Mouse (Mus musculus): ENCODE measurements around the gene Ccdc136.
"Not testable (repeated sequence)": the region's sequence is repeated elsewhere in the genome, so short reads cannot be mapped to it uniquely, and the experiment has no call there.

Gene Ccdc136

DNA sequence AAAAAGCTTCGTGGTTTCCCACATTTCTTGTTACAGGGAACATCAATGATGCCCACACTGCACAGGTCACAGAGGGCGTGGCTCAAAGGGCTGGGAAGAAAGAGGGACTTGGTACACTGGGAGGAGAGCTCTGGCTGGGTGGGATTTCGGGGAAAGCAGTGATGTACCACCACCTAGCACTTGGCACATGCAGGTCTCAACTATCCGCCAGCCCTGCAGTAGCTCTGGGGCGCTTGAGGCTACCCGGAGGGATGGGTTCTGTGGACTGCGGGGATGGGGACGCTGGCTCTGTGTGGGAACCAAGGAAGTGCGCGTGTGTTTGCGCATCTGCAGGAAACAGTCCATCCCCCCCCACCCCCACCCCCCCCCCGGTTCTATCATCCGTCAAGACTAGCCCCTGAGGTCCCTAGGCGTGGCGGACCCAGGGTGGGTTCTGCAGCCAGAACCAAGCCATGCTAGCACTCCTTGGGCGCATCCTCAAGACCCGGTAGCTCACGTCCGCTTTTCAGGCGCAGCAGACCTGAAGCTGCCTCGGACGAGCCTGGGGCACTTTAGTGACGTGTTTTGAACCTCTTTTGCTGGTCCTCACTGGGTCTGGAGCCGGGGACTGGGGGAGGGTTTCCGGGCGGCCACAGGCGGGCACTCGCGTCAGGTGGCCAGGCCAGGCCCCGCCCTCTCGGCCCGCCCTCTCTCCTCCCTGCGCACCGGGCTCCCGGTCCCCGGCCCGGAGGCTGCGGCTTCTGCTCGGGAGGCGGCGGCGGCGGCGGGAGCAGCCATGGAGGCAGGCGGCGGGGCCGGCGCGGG lies at the start of gene Ccdc136:
Ccdc136 (plus strand) TSS at position 400 of the 804 bp plus-strand sequence.
- in situ Hi-C loops (cut with MboI, MseI) = no loop called here

DNA sequence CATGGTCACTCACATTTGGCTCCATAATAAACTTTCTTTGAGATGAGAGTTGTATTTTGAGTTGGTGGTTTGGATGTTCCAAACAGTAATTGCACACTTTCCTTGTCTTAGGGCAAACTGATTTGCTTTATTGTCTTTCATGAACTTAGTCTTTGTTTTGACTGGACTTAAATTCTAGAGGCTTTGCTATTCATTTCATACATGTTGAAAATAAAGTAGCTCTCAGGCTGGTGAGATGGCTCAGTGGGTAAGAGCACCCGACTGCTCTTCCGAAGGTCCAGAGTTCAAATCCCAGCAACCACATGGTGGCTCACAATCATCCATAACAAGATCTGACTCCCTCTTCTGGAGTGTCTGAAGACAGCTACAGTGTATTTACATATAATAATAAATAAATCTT lies 49.6 kb upstream of the Ccdc136 start:
- in situ Hi-C loops (cut with MboI, MseI) = not testable (repeated sequence)

DNA sequence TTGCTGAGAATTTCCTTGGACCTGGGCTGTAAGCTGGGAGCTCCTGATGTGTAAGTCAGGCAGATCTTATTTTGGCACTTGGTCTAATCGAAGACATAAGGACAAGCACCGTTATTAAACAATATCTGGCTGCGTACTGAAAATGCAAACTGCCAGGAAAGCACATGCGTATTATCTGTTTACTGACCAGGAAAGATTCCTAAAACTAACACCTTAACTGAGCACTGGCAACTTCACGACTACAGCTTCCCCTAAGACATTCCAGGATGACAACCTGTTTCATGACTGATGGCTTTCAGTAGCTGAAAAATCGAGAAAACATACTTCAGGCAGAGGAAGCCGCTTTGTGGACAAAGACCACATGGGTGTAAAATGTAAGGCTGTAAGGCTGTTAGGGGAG lies 48.9 kb upstream of the Ccdc136 start:
- in situ Hi-C loops (cut with MboI, MseI) = no loop called here

DNA sequence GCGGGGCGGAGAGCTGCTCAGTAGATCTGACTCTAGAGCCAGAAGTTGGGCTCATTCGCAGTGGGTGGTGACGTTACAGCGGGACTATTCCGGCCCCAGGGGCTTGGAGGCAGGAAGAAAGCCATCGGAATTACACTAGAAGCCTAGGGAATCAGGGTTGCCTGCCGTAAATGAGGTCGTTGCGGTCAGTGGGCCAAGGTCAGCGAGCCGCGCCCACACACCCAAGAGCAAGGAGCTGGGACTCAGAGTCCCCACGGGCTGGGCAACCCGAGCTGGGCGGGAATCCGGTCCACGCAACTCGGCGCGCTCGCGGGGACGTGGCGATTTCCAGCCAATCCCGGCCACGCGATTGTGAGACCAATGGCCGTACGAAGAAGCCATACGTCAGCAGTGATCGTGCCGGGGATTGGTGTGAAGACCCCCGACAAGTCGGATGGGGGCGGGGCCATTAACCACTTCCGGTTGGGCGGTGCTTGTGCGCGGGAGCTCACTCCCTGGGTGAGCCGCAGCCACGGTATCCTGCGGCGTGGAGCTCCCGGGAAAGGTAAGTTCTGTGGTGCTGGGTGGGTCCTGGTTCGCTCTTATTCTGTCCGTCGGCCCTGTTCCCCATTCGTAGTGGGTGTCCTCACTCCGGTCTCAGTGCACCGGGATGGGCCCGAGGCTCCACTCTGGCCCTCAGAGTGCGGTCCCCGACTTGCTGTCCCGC lies 48.3 kb upstream of the Ccdc136 start, which contains the start of gene Calu:
Calu (plus strand) TSS at position 405 of the 706 bp plus-strand sequence.
- in situ Hi-C loops (cut with MboI, MseI) = no loop called here

DNA sequence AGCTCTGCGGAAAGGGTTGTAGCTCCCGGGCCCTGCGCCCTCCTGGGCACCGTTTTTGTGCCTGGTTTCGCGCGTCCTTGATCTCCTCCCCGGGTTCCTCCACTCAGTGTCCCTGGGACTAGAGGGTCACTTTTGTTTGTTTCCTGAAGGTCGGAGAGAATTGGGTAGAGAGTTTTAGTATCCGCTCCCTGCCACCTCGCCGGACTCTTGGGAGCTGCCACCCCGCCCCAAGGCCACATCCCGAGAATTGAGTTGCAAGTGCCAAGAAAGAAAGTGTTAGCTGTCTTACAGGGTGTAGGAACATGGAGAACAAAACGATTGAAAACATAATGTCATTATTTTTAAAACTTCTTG lies 47.8 kb upstream of the Ccdc136 start:
- in situ Hi-C loops (cut with MboI, MseI) = no loop called here

DNA sequence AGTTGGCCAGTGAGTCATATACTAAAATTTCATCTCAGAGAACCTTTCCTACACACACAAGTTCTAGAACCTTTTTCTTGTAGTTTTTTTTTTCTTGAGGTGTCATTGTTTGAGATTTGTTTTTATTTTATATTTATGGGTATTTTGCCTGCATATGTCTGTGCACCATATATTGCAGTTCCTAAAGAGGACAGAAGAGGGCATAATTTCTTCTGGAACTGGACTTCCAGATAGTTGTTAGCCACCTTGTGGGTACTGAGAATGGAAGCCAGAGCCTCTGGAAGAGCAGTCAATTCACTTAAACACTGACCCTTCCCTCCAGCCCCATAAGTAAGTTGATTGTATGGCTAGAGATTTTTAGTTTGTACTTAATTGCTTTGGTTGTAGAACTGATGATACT lies 44.5 kb upstream of the Ccdc136 start:
- in situ Hi-C loops (cut with MboI, MseI) = no loop called here

DNA sequence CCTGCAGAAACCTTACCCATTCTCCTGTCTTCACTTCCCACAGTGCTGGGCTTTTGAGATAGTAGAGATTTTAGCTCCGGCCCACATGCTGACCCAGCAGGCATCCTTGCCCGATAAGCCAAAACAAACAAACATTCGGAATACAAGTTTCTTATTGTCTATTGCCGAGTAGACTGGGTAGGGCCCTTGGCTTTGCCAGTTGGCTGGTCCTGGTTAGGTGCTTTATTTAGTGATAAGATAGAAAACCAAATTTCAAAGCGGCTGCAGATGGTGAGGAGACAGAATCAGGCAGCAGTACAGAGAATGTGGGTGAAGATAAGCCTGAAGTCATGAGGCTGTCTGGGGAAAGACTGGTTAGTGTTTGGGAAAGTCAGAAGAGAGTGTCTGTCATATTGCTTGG lies 43.3 kb upstream of the Ccdc136 start:
- in situ Hi-C loops (cut with MboI, MseI) = no loop called here

DNA sequence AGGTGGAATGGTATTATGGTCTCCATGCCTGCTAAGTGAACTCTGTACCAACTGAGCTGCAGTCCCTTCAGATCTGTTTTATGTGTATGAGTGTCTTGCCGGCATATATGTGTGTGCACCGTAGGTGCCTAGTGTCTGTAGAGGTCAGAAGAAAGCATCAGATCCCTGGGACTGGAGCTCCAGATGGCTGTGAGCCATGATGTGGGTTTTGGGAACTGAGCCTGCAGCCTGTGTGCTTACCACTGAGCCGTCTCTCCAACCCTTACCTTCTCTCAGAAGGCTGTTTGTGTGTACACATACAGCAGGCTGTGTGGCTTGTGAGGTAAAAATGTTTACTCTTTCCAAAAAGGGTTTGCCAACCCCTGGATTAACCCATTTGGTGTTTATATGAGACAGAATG lies 36.7 kb upstream of the Ccdc136 start:
- in situ Hi-C loops (cut with MboI, MseI) = no loop called here

DNA sequence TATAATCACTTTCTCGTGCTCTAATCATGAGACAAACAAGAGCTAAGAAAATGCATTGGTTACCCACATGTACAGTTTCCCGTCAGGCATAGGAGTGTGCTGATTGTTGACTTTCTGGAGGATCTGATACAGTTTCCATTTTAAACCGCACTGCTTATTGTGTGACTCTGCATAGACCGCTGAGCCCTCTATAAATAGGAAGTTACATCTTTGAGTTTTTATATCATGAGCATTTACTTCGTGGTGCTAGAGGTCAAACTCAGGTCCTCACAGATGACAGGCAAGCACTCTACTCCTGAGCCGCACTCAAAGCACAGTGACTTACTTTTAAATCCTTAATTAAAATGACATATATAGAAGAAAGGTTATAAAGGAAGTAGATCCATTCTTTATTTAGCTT lies 35.9 kb upstream of the Ccdc136 start:
- in situ Hi-C loops (cut with MboI, MseI) = no loop called here

DNA sequence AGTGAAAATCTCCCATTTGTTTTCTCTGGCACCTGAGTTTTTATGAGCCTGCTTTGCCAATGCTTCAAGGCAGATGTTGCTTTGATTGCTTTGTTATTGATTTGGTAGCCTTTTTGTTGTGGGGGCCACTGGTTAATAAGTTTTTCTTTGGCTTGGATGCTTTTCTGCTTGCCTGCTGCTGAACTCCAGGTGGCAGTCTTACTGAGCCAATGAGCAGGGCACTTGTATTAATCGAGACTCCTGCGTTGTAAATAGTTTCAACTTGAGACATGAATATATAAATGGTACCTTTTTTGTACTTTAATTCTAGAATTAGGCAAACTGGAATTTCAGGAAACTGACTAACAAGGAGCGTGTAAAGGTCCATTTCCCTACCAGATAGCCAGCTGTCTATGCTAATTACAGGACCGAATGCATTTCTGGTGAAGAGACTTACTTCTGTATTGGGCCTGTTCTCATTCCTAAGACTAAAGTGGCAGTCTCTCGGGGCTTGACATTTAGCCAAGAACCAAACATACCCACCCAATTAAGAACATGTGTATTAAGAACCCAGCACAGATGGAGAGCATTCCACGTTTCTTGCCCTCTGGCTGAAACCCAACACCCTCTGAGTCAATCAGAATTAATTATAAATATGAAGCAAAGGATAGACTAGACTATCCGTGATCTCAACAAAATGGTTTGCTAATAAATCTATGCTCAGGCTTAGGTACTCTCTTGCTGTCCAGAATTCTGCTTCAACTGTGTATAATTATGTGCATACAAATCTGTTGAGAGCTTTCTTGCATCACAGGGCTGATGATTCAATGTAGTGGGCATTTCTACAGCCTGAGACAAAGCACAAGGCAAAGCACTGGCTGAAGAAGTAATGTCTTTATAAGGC lies 33.6 kb upstream of the Ccdc136 start:
- in situ Hi-C loops (cut with MboI, MseI) = no loop called here

DNA sequence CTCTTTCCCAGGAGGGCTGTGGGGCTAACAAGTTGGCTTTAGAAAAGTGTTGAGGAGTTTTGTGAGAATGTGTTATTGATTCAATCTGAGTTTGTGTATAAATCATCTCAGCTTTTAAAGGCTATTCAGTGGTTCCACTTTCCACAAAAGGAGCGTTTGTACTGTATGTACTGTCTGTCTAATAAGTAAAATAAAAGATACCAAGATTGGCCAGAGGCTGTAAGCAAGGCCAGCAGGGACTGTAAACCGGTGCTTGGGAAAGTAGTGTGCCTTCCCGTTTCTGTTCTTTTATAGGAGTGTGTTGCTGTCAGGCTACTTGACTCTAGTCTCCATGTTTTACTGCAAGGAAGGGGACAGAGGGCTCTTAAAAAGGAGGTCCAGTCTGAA lies 33.0 kb upstream of the Ccdc136 start:
- in situ Hi-C loops (cut with MboI, MseI) = no loop called here

DNA sequence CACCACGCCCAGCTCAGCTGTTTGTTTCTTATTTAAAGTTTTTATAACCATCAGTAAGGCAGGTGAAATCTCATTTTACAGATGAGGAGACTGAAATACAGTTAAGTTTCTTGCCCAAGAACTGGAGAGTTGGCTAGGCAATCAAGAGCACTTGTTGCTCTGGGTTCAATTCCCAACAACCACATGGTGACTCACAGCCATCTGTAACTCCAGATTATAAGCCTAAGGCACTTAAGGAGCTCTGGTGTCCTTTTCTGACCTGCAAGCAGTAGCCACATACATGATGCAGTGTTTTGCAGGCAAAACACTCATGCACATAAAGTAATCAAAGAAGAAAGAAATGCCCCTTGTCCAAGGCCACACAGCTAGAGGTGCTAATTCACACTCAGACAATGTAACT lies 30.8 kb upstream of the Ccdc136 start:
- in situ Hi-C loops (cut with MboI, MseI) = no loop called here

DNA sequence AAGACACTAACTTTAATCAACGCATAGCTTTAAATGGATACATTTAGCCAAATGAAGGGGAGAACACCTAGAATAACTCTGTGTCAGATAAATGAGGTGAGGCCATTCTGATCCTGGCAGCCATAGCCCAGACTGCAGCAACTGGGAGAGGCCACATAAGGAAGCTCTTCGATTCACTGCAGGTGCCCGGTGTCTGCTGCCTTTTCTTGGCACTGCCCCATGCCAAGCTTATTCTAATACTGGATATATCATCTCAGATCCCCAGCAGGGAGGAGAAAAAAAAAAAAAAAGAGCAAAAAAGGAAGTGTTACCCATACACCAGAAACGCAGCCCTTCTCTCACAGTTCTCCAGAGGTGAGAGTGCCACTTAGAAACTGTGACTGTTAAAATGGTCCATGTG lies 18.7 kb upstream of the Ccdc136 start:
- in situ Hi-C loops (cut with MboI, MseI) = no loop called here

DNA sequence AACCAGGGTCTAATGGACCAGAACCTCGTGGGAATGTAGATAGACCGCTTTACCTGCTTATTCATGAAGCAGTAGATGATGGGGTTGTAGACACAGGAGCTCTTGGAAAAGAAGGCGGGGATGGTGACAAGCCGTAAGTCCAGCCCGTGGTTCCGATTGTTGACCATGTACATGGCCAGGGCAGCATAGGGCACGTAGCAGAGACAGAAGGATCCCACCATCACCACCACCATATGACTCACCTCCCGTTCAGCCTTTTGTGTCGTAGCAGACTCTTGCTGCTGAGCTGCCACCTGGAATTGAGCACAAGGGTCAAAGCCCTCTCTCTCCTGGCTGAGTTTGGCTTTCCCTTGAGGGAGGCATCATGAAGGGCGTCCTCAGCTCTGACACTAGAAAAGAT lies 17.4 kb upstream of the Ccdc136 start:
- in situ Hi-C loops (cut with MboI, MseI) = no loop called here

DNA sequence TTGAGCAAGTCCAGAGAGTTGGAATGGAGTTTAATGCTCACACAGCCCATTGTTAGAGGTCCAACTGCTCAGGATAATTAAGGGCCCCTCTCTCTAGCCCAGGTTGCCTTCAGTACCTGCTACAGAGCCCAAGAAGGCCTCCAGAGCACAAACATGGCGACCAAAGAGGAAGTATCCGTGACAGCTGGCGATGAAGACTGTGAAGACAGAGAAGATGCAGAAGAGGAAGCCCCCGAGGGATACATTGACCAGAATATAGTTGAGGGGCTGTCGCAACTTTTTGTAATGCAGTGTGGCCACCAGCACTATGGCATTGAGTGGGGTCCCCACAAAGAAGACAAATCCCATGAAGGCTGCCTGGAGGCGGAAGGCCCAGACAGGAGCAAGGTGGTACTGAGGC lies 16.2 kb upstream of the Ccdc136 start:
- in situ Hi-C loops (cut with MboI, MseI) = no loop called here

DNA sequence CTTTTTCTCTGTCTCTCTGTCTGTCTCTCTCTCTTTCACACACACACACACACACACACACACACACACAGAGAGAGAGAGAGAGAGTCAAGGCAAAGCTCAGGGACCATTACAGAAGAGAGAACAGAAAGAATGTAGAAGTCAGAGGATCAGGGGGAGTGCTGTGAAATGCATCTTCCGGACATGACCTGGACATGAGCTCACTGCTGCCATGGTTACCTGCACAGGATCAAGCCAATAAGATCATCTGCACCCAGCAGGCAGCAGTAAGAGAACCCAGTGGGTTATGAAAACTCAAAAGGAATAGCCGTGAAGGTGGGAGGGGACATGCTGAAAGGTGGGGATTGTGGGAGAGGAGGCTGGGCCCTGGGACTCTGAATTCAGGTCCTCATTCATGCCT lies 13.7 kb upstream of the Ccdc136 start:
- in situ Hi-C loops (cut with MboI, MseI) = no loop called here

DNA sequence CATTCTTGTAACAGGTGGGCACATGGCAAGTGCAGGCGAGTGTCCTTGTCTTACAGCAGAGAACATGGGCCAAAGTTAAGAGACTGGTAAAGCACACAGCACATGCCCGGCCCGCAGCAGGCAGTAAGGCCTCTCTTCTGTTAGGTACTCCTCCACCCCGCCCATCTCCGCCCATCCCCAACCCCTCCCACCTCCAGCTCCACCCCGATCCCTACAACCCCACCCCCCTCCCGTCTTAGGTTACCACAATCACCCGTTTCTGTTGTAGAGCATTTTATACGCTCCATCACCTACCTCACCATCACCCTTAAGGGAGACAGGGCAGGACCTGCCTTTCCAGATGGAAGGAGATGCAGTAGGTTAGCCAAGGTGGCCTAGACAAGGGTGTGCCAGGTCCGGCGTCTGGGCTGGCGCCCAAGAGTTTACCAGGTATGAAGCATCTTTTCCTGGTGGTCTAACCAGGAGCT lies 8.0 kb upstream of the Ccdc136 start, which contains the start of gene Opn1sw:
Opn1sw (minus strand) TSS at position 417 of the 467 bp plus-strand sequence.
- in situ Hi-C loops (cut with MboI, MseI) = no loop called here

DNA sequence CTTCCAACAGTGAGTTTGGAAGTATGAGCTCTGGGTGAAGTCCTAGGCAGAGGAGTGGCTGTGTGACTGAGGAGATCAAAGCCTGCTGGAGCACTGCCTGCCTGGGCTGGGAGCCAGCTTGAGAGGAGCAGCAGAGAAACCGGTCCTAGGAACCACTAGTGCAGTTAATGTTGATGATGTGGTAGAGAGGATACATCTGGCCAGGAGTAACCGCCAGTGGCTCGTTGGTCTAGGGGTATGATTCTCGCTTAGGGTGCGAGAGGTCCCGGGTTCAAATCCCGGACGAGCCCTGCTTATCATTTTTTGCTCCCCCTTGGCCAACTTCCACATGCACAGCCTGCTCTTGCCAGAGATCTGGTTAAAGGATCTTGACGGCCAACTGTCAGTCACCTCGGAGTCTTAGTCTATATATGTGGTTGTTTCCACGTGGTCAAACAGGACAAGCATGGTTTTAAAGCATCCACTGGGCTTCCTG lies 7.5 kb upstream of the Ccdc136 start:
- in situ Hi-C loops (cut with MboI, MseI) = no loop called here

DNA sequence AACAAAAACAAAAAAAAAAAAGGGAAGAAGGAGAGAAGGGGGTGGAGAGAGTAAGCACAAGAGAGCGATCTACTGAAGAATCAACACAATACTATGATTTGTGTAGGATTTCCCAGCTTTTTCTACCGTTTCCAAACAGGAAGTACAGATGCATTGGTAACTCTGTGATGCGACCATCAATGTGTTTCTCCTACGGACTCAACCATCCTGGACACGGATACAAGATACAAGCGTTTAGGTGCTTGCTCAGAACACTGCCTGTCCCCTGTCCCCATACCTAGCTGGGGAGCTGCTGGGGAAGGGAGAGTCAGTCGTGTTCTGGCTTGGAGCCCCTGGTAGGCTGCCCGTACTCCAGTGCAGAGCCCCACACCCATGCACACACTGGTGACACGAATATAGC lies 6.7 kb upstream of the Ccdc136 start:
- in situ Hi-C loops (cut with MboI, MseI) = no loop called here

DNA sequence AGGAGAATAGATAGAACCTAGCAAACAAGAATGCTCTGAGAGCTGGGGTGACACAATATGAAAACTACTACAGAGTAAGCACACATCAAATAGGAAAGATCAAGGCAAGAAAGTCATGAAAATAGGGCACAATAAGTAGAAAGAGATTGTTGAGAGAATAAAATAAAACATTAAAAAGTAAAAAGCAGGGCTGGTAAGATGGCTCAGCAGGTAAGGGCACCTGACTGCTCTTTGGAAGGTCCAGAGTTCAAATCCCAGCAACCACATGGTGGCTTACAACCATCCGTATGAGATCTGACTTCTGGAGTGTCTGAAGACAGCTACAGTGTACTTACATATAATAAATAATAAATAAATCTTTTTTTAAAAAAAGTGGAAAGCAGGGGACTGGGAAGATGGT lies 5.6 kb upstream of the Ccdc136 start:
- in situ Hi-C loops (cut with MboI, MseI) = not testable (repeated sequence)

DNA sequence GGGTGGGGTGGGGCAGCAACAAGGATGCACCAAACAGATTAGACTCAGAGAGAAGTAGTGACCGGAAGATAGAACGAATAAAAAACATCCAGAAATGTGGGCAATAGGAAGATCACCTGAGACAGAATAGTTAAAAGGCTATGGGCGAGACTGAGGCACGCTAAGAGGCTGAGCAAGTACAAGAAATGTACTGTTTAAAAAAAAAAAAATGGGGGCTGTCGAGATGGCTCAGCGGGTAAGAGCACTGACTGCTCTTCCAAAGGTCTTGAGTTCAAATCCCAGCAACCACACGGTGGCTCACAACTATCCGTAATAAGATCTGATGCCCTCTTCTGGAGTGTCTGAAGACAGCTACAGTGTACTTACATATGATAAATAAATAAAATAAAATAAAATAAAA lies 4.9 kb upstream of the Ccdc136 start:
- in situ Hi-C loops (cut with MboI, MseI) = not testable (repeated sequence)

DNA sequence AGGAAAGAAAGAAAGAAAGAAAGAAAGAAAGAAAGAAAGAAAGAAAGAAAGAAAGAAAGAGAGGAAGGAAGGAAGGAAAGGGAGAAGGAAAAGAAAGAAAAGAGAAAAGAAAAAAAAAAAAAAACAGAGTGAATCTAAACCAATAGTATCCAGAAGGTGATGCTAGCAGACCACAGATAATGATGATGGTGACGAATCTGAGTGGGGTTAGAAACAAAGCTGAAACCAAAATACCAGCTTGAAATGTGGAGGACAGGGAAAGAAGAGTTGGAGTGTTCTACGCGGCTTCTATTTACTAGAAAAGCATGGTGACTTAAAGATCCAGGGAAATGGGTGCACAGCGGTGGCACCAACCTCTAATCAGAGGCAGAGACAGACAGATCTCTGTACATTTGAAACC lies 4.3 kb upstream of the Ccdc136 start:
- in situ Hi-C loops (cut with MboI, MseI) = no loop called here

All from T-helper 17 cell (primary cell).